Mouse (Mus musculus): ENCODE data around the gene Rxylt1. TPM values are rescaled to one million over a fixed set of nuclear protein-coding genes. Genes with fewer than 3 reads are reported as not detected.

Gene Rxylt1
- total and polyA plus RNA-seq, 3 experiments, result 4.9 to 38.8 (median 36.4) TPM

DNA sequence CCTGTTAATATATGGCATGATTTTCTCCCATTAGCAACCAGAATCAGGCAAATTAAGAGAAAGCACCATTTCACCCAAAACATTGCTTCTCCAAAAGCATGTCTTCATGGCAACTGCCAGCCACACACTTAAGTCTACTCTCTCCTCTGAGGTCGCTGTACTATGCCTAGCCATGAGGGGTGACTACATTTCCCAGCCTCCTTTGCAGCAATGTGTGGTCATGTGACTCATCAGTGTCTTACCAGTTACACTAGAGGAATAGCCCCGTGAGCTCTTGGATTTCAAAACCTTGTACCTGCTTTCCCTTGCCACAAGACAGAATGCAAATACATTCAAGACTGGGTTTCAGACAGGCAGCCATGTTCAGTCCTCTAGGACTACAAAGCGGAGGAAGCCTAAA lies 58.6 kb downstream of the Rxylt1 start:
- no peak for DNase-seq
- H3K79me2 ChIP-seq (replicated peaks; ENCODE audit: control insufficient read depth, insufficient read depth, low read length), result no peaks in the 10 kb centered on the region; the same call in 1 of the 2 replicates
- intact Hi-C loops (cut with DNase I), result no loop called here
- no peak overlapping the region for H3K27ac ChIP-seq
- H3K36me3 ChIP-seq (ENCODE audit: control insufficient read depth, insufficient read depth, low read length), result no peaks in the 10 kb centered on the region
- WGBS, result 59% methylated on average over 3 of the region's 3 CpGs
- H3K27me3 ChIP-seq (ENCODE audit: control insufficient read depth, insufficient read depth, low read length), result no peaks in the 10 kb centered on the region
- no peaks in the 10 kb centered on the region for H3K4me1 ChIP-seq (ENCODE audit: control insufficient read depth, insufficient read depth, low read length)
- H3K4me3 ChIP-seq, result no peak overlapping the region
- no peak for TF ChIP-seq CTCF (IDR thresholded peaks at IDR 0.05)
- TF ChIP-seq POLR2A (IDR thresholded peaks at IDR 0.05; ENCODE audit: insufficient read depth, low read depth, low read length), result no peak
- H3K9ac ChIP-seq (ENCODE audit: low read depth, low read length), result no peak overlapping the region

DNA sequence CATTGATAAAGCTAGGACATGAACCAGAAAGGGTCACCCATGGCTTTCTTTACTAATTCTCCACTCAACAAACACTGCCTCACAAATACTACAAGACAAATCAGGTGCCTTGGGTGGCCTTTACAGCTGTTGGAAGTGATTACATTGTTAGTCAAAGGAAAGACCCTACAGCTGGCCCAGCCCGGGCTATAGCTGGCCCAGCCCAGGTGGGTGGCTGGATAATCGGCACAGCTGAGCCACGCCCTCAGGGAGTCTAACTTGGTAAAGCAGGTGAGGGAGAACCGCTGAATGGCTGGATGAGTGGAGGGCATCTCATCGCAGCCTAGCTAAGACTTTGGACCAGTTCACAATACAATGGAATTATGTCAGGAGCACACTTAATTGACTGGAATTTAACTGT lies 63.9 kb downstream of the Rxylt1 start:
- 84% methylated on average over 5 of the region's 5 CpGs for WGBS

DNA sequence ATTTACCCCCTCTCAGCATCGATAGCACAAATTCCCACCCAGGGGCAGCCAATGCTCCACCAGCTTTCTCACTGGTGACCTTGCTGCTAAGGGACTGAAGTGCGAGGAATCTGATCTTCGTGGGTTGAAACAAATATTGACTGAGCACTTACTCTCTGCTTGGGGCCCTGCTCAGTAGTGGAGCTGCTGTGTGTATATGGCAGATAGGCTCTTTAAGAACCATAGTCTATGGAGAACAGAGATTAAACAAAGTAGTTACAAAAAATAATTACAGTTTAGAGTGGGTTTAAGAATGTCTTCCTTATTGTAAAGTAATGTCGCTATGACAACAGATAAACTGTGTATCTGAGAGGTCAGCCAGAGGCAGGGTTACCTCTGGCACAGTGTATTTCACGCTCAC lies 66.8 kb downstream of the Rxylt1 start:
- TF ChIP-seq POLR2A (IDR thresholded peaks at IDR 0.05; ENCODE audit: insufficient read depth, low read depth, low read length), result no peak
- no peak for TF ChIP-seq EP300 (IDR thresholded peaks at IDR 0.05; ENCODE audit: insufficient read depth, low read depth, low read length)
- no peak for TF ChIP-seq CTCF (IDR thresholded peaks at IDR 0.05)
- WGBS, result 90% methylated on average over 5 of the region's 5 CpGs
- no peaks in the 10 kb centered on the region for H3K79me2 ChIP-seq (replicated peaks; ENCODE audit: control insufficient read depth, insufficient read depth, low read length)
- H3K9ac ChIP-seq (ENCODE audit: low read depth, low read length), result no peak overlapping the region
- H3K27me3 ChIP-seq (ENCODE audit: control insufficient read depth, insufficient read depth, low read length), result no peaks in the 10 kb centered on the region
- H3K27ac ChIP-seq, result no peak overlapping the region
- intact Hi-C loops (cut with DNase I), result no loop called here
- no peak overlapping the region for H3K4me3 ChIP-seq
- no peaks in the 10 kb centered on the region for H3K4me1 ChIP-seq (ENCODE audit: control insufficient read depth, insufficient read depth, low read length)
- no peak for DNase-seq
- H3K36me3 ChIP-seq (ENCODE audit: control insufficient read depth, insufficient read depth, low read length), result no peaks in the 10 kb centered on the region

More for the DNA sequence above, 63.9 kb downstream of the Rxylt1 start:
- Histone ChIP-seq H3K4me3 (no peak overlapping the region), H3K79me2 (replicated peaks; ENCODE audit: control insufficient read depth, insufficient read depth, low read length) (no peaks in the 10 kb centered on the region), H3K9ac (ENCODE audit: low read depth, low read length) (no peak overlapping the region), H3K27me3 (ENCODE audit: control insufficient read depth, insufficient read depth, low read length) (no peaks in the 10 kb centered on the region), H3K36me3 (ENCODE audit: control insufficient read depth, insufficient read depth, low read length) (no peaks in the 10 kb centered on the region), H3K4me1 (ENCODE audit: control insufficient read depth, insufficient read depth, low read length) (no peaks in the 10 kb centered on the region), H3K27ac (no peak overlapping the region)
- intact Hi-C loops (cut with DNase I), result no loop called here
- no peak for DNase-seq
- TF ChIP-seq POLR2A (IDR thresholded peaks at IDR 0.05; ENCODE audit: insufficient read depth, low read depth, low read length) (no peak), EP300 (IDR thresholded peaks at IDR 0.05; ENCODE audit: insufficient read depth, low read depth, low read length) (no peak), CTCF (IDR thresholded peaks at IDR 0.05) (no peak)

DNA sequence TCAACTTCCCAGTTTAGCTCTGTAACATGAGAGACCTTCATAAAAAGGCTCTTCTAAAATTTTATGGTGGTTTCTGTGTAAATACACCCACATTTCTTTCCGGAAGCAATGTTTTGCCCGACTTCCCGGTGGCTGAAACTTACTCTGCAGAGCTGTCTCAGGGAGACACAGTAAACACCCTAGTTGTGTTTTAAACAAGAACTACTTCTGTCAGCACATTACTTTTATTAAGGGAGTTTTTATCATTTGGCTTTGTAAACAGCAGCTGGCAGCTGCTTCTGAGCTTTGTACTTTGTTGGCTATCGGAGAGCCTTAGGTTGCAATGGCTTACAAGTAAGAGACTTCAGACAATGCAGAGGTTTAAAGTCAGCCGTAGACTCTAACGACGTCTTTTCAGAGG lies 67.4 kb downstream of the Rxylt1 start:
- no peaks in the 10 kb centered on the region for H3K27me3 ChIP-seq (ENCODE audit: control insufficient read depth, insufficient read depth, low read length)
- no peak overlapping the region for H3K27ac ChIP-seq
- no peaks in the 10 kb centered on the region for H3K79me2 ChIP-seq (replicated peaks; ENCODE audit: control insufficient read depth, insufficient read depth, low read length)
- H3K4me3 ChIP-seq, result no peak overlapping the region
- TF ChIP-seq EP300 (IDR thresholded peaks at IDR 0.05; ENCODE audit: insufficient read depth, low read depth, low read length), result no peak
- TF ChIP-seq CTCF (IDR thresholded peaks at IDR 0.05), result no peak
- no peak for DNase-seq
- intact Hi-C loops (cut with DNase I), result loop anchor here (5.0 kb wide), 1 partner anchor 37 kb away; no protein-coding TSS in a partner anchor
- 32% methylated on average over 7 of the region's 7 CpGs for WGBS
- H3K9ac ChIP-seq (ENCODE audit: low read depth, low read length), result no peak overlapping the region
- H3K36me3 ChIP-seq (ENCODE audit: control insufficient read depth, insufficient read depth, low read length), result no peaks in the 10 kb centered on the region
- H3K4me1 ChIP-seq (ENCODE audit: control insufficient read depth, insufficient read depth, low read length), result no peaks in the 10 kb centered on the region

Other genes with a start within 250 kb of the Rxylt1 start
- 1 to 10 TPM; 1.1 to 2.1 TPM for gene Srgap1, start 50.1 kb downstream of the Rxylt1 start, total RNA-seq (2021)
- gene Srgap1, start 50.1 kb downstream of the Rxylt1 start, polyA plus RNA-seq (2012; rRNA removed), result 1.3 and 1.9 TPM in 2 replicates